In genomic region chr14:31017854-31018253, GRCm38 (mm10) we compare ENCODE assay signal across 8 mouse cellular contexts. TPM values are rescaled to one million over a fixed set of nuclear protein-coding genes. Genes with fewer than 3 reads are reported as not detected.
A peak's percentile ranks its signal among the peaks of the same experiment; 100 is the strongest.
DNase-seq lines count a peak whose midpoint lies in the region; ATAC-seq lines count a peak whose summit lies in the region.

No protein-coding gene starts in this region.

- H3K4me3 ChIP-seq in heart, embryonic 11.5 days (ENCODE audit: low read depth, low read length) = peak overlapping the region; percentile 89
- H3K4me3 ChIP-seq in forebrain, embryonic 12.5 days (replicated peaks) = peak overlapping the region; percentile 75
- H3K4me3 ChIP-seq in limb, embryonic 11.5 days (ENCODE audit: low read depth, low read length) = peak overlapping the region; percentile 64

- H3K4me2 ChIP-seq in heart, embryonic 11.5 days = peak overlapping the region; percentile 78
- peak overlapping the region; percentile 76 for H3K4me2 ChIP-seq in forebrain, embryonic 12.5 days
- H3K4me2 ChIP-seq in limb, embryonic 11.5 days (ENCODE audit: low read depth, severe bottlenecking) = peak overlapping the region; percentile 49

- peaks cover 37% of the 10 kb centered on the region for H3K36me3 ChIP-seq in heart, embryonic 11.5 days (ENCODE audit: control insufficient read depth, insufficient read depth, low read length)
- H3K36me3 ChIP-seq in forebrain, embryonic 12.5 days (replicated peaks) = peaks cover 57% of the 10 kb centered on the region
- peaks cover 22% of the 10 kb centered on the region for H3K36me3 ChIP-seq in limb, embryonic 11.5 days (ENCODE audit: control insufficient read depth, insufficient read depth, low read length)

- peak overlapping the region; percentile 96 for H3K9ac ChIP-seq in heart, embryonic 11.5 days (ENCODE audit: low read depth, low read length)
- peak overlapping the region; percentile 87 for H3K9ac ChIP-seq in forebrain, embryonic 12.5 days
- peak overlapping the region; percentile 97 for H3K9ac ChIP-seq in limb, embryonic 11.5 days (ENCODE audit: low read length)

- DNase-seq in heart, postnatal 4 days = no peak
- peak; percentile 77 for DNase-seq in ZHBTc4 (ENCODE audit: low read depth, low spot score)
- no peak for DNase-seq in limb, embryonic 11.5 days (ENCODE audit: low spot score)
- DNase-seq in naive thymus-derived CD4-positive, alpha-beta T cell, adult 2 months (ENCODE audit: low read depth) = peak; percentile 60
- no peak for DNase-seq in frontal cortex, postnatal 14 days (ENCODE audit: low spot score in 2 of 2)

- peaks cover 13% of the 10 kb centered on the region; the same call in 1 of the 2 replicates for H3K4me1 ChIP-seq in heart, embryonic 11.5 days (ENCODE audit: control insufficient read depth, insufficient read depth, low read length)
- peaks cover 38% of the 10 kb centered on the region for H3K4me1 ChIP-seq in forebrain, embryonic 12.5 days
- H3K4me1 ChIP-seq in limb, embryonic 11.5 days (ENCODE audit: control insufficient read depth, insufficient read depth, low read length) = peaks cover 9% of the 10 kb centered on the region

- ATAC-seq in heart, embryonic 11.5 days (replicated peaks; ENCODE audit: insufficient number of reproducible peaks, low FRiP score, low TSS enrichment) = no peak
- no peak for ATAC-seq in forebrain, embryonic 12.5 days (ENCODE audit: low FRiP score)
- ATAC-seq in limb, embryonic 11.5 days (ENCODE audit: insufficient number of reproducible peaks, low FRiP score, low TSS enrichment, low read depth) = no peak
- no peak for ATAC-seq in cerebellum, adult (ENCODE audit: insufficient number of reproducible peaks, low FRiP score, low TSS enrichment)

- no peaks in the 10 kb centered on the region for H3K9me3 ChIP-seq in heart, embryonic 11.5 days (replicated peaks; ENCODE audit: control insufficient read depth, low read length)
- H3K9me3 ChIP-seq in forebrain, embryonic 12.5 days = no peaks in the 10 kb centered on the region
- no peaks in the 10 kb centered on the region for H3K9me3 ChIP-seq in limb, embryonic 11.5 days (ENCODE audit: control insufficient read depth, low read length)

- 0% methylated on average over 2 of the region's 2 CpGs for WGBS in heart, embryonic 11.5 days (ENCODE audit: insufficient replicate concordance)
- 4% methylated on average over 2 of the region's 2 CpGs for WGBS in forebrain, embryonic 12.5 days
- WGBS in limb, embryonic 11.5 days = 1% methylated on average over 2 of the region's 2 CpGs

- H3K27me3 ChIP-seq in heart, embryonic 11.5 days (ENCODE audit: control insufficient read depth, insufficient read depth, low read length) = no peaks in the 10 kb centered on the region
- H3K27me3 ChIP-seq in forebrain, embryonic 12.5 days = no peaks in the 10 kb centered on the region
- no peaks in the 10 kb centered on the region for H3K27me3 ChIP-seq in limb, embryonic 11.5 days (ENCODE audit: control insufficient read depth, insufficient read depth, low read length)

- H3K27ac ChIP-seq in heart, embryonic 11.5 days (ENCODE audit: low read depth, low read length) = peak overlapping the region; percentile 98; the same call in 1 of the 2 replicates
- H3K27ac ChIP-seq in forebrain, embryonic 12.5 days = no peak overlapping the region
- no peak overlapping the region for H3K27ac ChIP-seq in limb, embryonic 11.5 days (replicated peaks; ENCODE audit: low read depth, low read length)

RNA-seq across cellular contexts. Expression of gene Pbrm1, which starts 1.1 kb away (rescaled TPM):
- polyA plus RNA-seq in heart, embryonic 11.5 days (2014; fragmentation: Nextera tagmentation; extraction: Ambion mirVana) = 80.6 and 93.6 TPM in 2 replicates
- 100 to 1,000 TPM in 1 of 2 experiments, 10 to 100 TPM in 1; 97.2 to 101 TPM for total RNA-seq in heart, postnatal 4 days (2021)
- 176 and 189 TPM in 2 replicates for polyA plus RNA-seq in forebrain, embryonic 12.5 days (2016; fragmentation: Nextera tagmentation; extraction: Ambion mirVana)
- 135 and 136 TPM in 2 replicates for polyA plus RNA-seq in limb, embryonic 11.5 days (2014; fragmentation: Nextera tagmentation; extraction: Ambion mirVana)

RNA-seq across cellular contexts. Expression of gene Gnl3, which starts 1.1 kb away (rescaled TPM):
- polyA plus RNA-seq in heart, embryonic 11.5 days (2014; fragmentation: Nextera tagmentation; extraction: Ambion mirVana) = 76.2 and 88.7 TPM in 2 replicates
- total RNA-seq in heart, postnatal 4 days (2021) = 10 to 100 TPM; 37.9 to 41.4 TPM
- 98.7 and 107 TPM in 2 replicates for polyA plus RNA-seq in forebrain, embryonic 12.5 days (2016; fragmentation: Nextera tagmentation; extraction: Ambion mirVana)
- polyA plus RNA-seq in limb, embryonic 11.5 days (2014; fragmentation: Nextera tagmentation; extraction: Ambion mirVana) = 126 and 129 TPM in 2 replicates

RNA-seq across cellular contexts. Expression of gene Spcs1, which starts 16.4 kb away (rescaled TPM):
- polyA plus RNA-seq in heart, embryonic 11.5 days (2014; fragmentation: Nextera tagmentation; extraction: Ambion mirVana) = 319 and 321 TPM in 2 replicates
- 100 to 1,000 TPM; 176 to 181 TPM for total RNA-seq in heart, postnatal 4 days (2021)
- 262 and 276 TPM in 2 replicates for polyA plus RNA-seq in forebrain, embryonic 12.5 days (2016; fragmentation: Nextera tagmentation; extraction: Ambion mirVana)
- polyA plus RNA-seq in limb, embryonic 11.5 days (2014; fragmentation: Nextera tagmentation; extraction: Ambion mirVana) = 277 and 305 TPM in 2 replicates

RNA-seq across cellular contexts. Expression of gene Glt8d1, which starts 16.7 kb away (rescaled TPM):
- polyA plus RNA-seq in heart, embryonic 11.5 days (2014; fragmentation: Nextera tagmentation; extraction: Ambion mirVana) = 49.4 and 55.1 TPM in 2 replicates
- total RNA-seq in heart, postnatal 4 days (2021) = 10 to 100 TPM; 31.2 to 32.3 TPM
- polyA plus RNA-seq in forebrain, embryonic 12.5 days (2016; fragmentation: Nextera tagmentation; extraction: Ambion mirVana) = 60.5 and 66.0 TPM in 2 replicates
- polyA plus RNA-seq in limb, embryonic 11.5 days (2014; fragmentation: Nextera tagmentation; extraction: Ambion mirVana) = 42.4 and 47.8 TPM in 2 replicates

Comparison
In these comparisons a context has a peak if more than half of its experiments do, and no peak if none do; other contexts are left out.
1. DNase-seq: peak in ZHBTc4 (single experiment) and naive thymus-derived CD4-positive, alpha-beta T cell, adult 2 months (single experiment); none in heart, postnatal 4 days (single experiment), limb, embryonic 11.5 days (single experiment) and frontal cortex, postnatal 14 days (0 of 2).
2. Peak in every context shown above with its lines, with median percentiles within 50 percentile points of each other: H3K4me2 ChIP-seq, H3K4me3 ChIP-seq and H3K9ac ChIP-seq.